Mouse (Mus musculus) MEL (cell line): Measurements from ENCODE around the gene Tmem107. TPM values are rescaled to one million over a fixed set of nuclear protein-coding genes. Genes with fewer than 3 reads are reported as not detected.

Source experiments
- DNase-seq: peaks from one replicate; pipeline ENCODE4 v3.0.0; 2011; ENCODE audit warnings: low read depth, low spot score
- H3K27ac ChIP-seq: 2 replicates; pipeline ENCODE4 v1.5.1; 2012; ENCODE audit warnings: low read depth, mild to moderate bottlenecking, control low read depth, low read length, moderate library complexity; ENCODE audit not compliant: control insufficient read depth
- H3K27me3 ChIP-seq, 2 experiments: fragments of 150-350 bp in 1 of 2; sonication (generic) in 1 of 2; 2 replicates each; pipeline ENCODE4 v1.6.1; 2012; ENCODE audit warnings: low read length in 2 of 2, mild to moderate bottlenecking in 2 of 2, improper control_type of control experiment in 1 of 2, moderate library complexity in 1 of 2; ENCODE audit not compliant: insufficient read depth in 2 of 2, control insufficient read depth in 1 of 2
- H3K36me3 ChIP-seq, 2 experiments: 2 replicates each; pipeline ENCODE4 v1.6.1; 2012 to 2014; ENCODE audit warnings: low read length in 2 of 2, improper control_type of control experiment in 1 of 2, inconsistent platforms in 1 of 2, mild to moderate bottlenecking in 1 of 2; ENCODE audit not compliant: insufficient read depth in 2 of 2, control insufficient read depth in 1 of 2
- H3K4me1 ChIP-seq, 2 experiments: fragments of 150-350 bp in 1 of 2; sonication (generic) in 1 of 2; 2 replicates each; pipeline ENCODE4 v1.6.1; 2012; ENCODE audit warnings: low read length in 2 of 2, improper control_type of control experiment in 1 of 2, mild to moderate bottlenecking in 1 of 2; ENCODE audit not compliant: insufficient read depth in 2 of 2, control insufficient read depth in 1 of 2
- H3K4me3 ChIP-seq, 2 experiments: fragments of 150-350 bp in 1 of 2; sonication (generic) in 1 of 2; 2 replicates each; pipeline ENCODE4 v1.5.1; 2012; ENCODE audit warnings: low read depth in 2 of 2, low read length in 2 of 2, mild to moderate bottlenecking in 2 of 2, moderate library complexity in 2 of 2, control low read depth in 1 of 2, improper control_type of control experiment in 1 of 2; ENCODE audit not compliant: control insufficient read depth in 1 of 2, insufficient read depth in 1 of 2
- H3K79me2 ChIP-seq: 2 replicates; pipeline ENCODE4 v1.6.1; 2012; ENCODE audit warnings: mild to moderate bottlenecking, low read length, moderate library complexity; ENCODE audit not compliant: control insufficient read depth, poor library complexity, insufficient read depth
- H3K9ac ChIP-seq: 2 replicates; pipeline ENCODE4 v1.6.1; 2012; ENCODE audit warnings: low read depth, mild to moderate bottlenecking, control low read depth, low read length, moderate library complexity; ENCODE audit not compliant: control insufficient read depth, poor library complexity, severe bottlenecking
- H3K9me3 ChIP-seq: fragments of 150-350 bp; sonication (generic); replicated peaks from 2 replicates; pipeline ENCODE4 v1.6.1; 2012; ENCODE audit warnings: mild to moderate bottlenecking, low read length, improper control_type of control experiment, moderate library complexity; ENCODE audit not compliant: insufficient read depth
- CHD2 ChIP-seq: IDR thresholded peaks from 2 replicates; pipeline ENCODE4 v1.6.1; 2011; ENCODE audit warnings: low read length, improper control_type of control experiment
- ELF1 ChIP-seq: IDR thresholded peaks from 2 replicates; pipeline ENCODE4 v1.6.1; 2014; ENCODE audit warnings: low read depth, mild to moderate bottlenecking, inconsistent platforms, low read length, improper control_type of control experiment, moderate library complexity
- EP300 ChIP-seq, 2 experiments: IDR thresholded peaks; 2 replicates each; pipeline ENCODE4 v1.6.1; 2011; ENCODE audit warnings: improper control_type of control experiment in 2 of 2, low read length in 2 of 2, low read depth in 1 of 2, mild to moderate bottlenecking in 1 of 2
- GABPA ChIP-seq: IDR thresholded peaks from 2 replicates; pipeline ENCODE4 v1.6.1; 2012; ENCODE audit warnings: low read depth, mild to moderate bottlenecking, inconsistent platforms, low read length, improper control_type of control experiment, moderate library complexity
- GATA1 ChIP-seq: IDR thresholded peaks from 2 replicates; pipeline ENCODE4 v1.6.1; 2011; ENCODE audit warnings: low read depth, low read length, improper control_type of control experiment
- MAZ ChIP-seq: IDR thresholded peaks from 2 replicates; pipeline ENCODE4 v1.6.1; 2012; ENCODE audit warnings: low read depth, mild to moderate bottlenecking, inconsistent platforms, low read length, improper control_type of control experiment
- MEF2A ChIP-seq: IDR thresholded peaks from 2 replicates; pipeline ENCODE4 v1.6.1; 2014; ENCODE audit warnings: low read depth, mild to moderate bottlenecking, inconsistent platforms, low read length, improper control_type of control experiment; ENCODE audit not compliant: poor library complexity, insufficient replicate concordance, severe bottlenecking; ENCODE audit errors: extremely low read depth
- MYB ChIP-seq: IDR thresholded peaks from 2 replicates; pipeline ENCODE4 v1.6.1; 2011; ENCODE audit warnings: mild to moderate bottlenecking, low read depth, low read length, improper control_type of control experiment
- NELFE ChIP-seq: IDR thresholded peaks from 2 replicates; pipeline ENCODE4 v1.6.1; 2011; ENCODE audit warnings: low read depth, low read length, improper control_type of control experiment
- POLR2A ChIP-seq, 2 experiments: IDR thresholded peaks; 2 replicates each; pipeline ENCODE4 v1.6.1; 2011 to 2012; ENCODE audit warnings: low read length in 2 of 2, mild to moderate bottlenecking in 2 of 2, control low read depth in 1 of 2, improper control_type of control experiment in 1 of 2, low read depth in 1 of 2, moderate library complexity in 1 of 2; ENCODE audit not compliant: control insufficient read depth in 1 of 2, insufficient read depth in 1 of 2, poor library complexity in 1 of 2
- RAD21 ChIP-seq: IDR thresholded peaks from 2 replicates; pipeline ENCODE4 v1.6.1; 2011; ENCODE audit warnings: mild to moderate bottlenecking, low read depth, low read length, improper control_type of control experiment
- TBP ChIP-seq: IDR thresholded peaks from 2 replicates; pipeline ENCODE4 v1.8.0; 2011; ENCODE audit warnings: low read depth, low read length, improper control_type of control experiment
- USF2 ChIP-seq, 2 experiments: IDR thresholded peaks; 2 replicates each; pipeline ENCODE4 v1.6.1; 2011 to 2012; ENCODE audit warnings: improper control_type of control experiment in 2 of 2, low read length in 2 of 2, borderline replicate concordance in 1 of 2, inconsistent platforms in 1 of 2, low read depth in 1 of 2, mild to moderate bottlenecking in 1 of 2; ENCODE audit not compliant: insufficient read depth in 1 of 2
- ZC3H11A ChIP-seq: IDR thresholded peaks from 2 replicates; pipeline ENCODE4 v1.6.1; 2012; ENCODE audit warnings: low read depth, mild to moderate bottlenecking, inconsistent platforms, low read length, improper control_type of control experiment
- ZKSCAN1 ChIP-seq: IDR thresholded peaks from 2 replicates; pipeline ENCODE4 v1.6.1; 2012; ENCODE audit warnings: low read depth, mild to moderate bottlenecking, inconsistent platforms, low read length, improper control_type of control experiment, moderate library complexity
- ZNF384 ChIP-seq: IDR thresholded peaks from 2 replicates; pipeline ENCODE4 v1.6.1; 2012; ENCODE audit warnings: low read depth, mild to moderate bottlenecking, inconsistent platforms, low read length, improper control_type of control experiment
- polyA plus RNA-seq, 2 experiments: library from polyadenylated mRNA; stranded (reverse) in 1 of 2; unstranded in 1 of 2; fragments of >175 nt in 1 of 2; fragments of >200 nt in 1 of 2; gene quantifications; 2 replicates each; pipeline versions ENCODE4 v1.2.1 to v1.2.4; 2012; ENCODE audit warnings: low replicate concordance in 2 of 2, low read depth in 1 of 2; ENCODE audit not compliant: insufficient read length in 2 of 2, insufficient read depth in 1 of 2, missing spikeins in 1 of 2
- total RNA-seq: library from RNA; depleted of rRNA; stranded (reverse); fragments of 300-350 nt; gene quantifications from 2 replicates; pipeline ENCODE4 v1.2.3, GENCODE M21; 2012

Tmem107 gene
- total and polyA plus RNA-seq, 3 experiments: 47.0 to 79.5 TPM; not detected in 1

GRCm38 (mm10) chr11:69105796-69106195 is 35.2 kb downstream of the Tmem107 start:
- peaks cover 0 to 8% of the 10 kb centered on the region in 2 experiments; a peak in 2 of 4 replicates for H3K4me1 ChIP-seq
- H3K36me3 ChIP-seq: peaks cover 0 to 5% of the 10 kb centered on the region in 2 experiments; a peak in 2 of 4 replicates
- no peaks in the 10 kb centered on the region for H3K27me3 ChIP-seq
- no peak for TF ChIP-seq NELFE
- TF ChIP-seq ZKSCAN1: no peak
- TF ChIP-seq EP300 (IDR thresholded peaks at IDR 0.05; ENCODE audit: low read depth in 1 of 2, low read length in 2 of 2): no peak
- H3K9ac ChIP-seq: no peak overlapping the region
- H3K27ac ChIP-seq: no peak overlapping the region
- DNase-seq: no peak
- no peaks in the 10 kb centered on the region for H3K9me3 ChIP-seq
- no peak overlapping the region for H3K4me3 ChIP-seq
- H3K79me2 ChIP-seq: no peaks in the 10 kb centered on the region

GRCm38 (mm10) chr11:69106299-69106698 is 35.7 kb downstream of the Tmem107 start:
- no peaks in the 10 kb centered on the region for H3K9me3 ChIP-seq
- H3K27ac ChIP-seq: no peak overlapping the region
- no peaks in the 10 kb centered on the region for H3K27me3 ChIP-seq
- no peak for DNase-seq
- no peak overlapping the region for H3K9ac ChIP-seq
- no peak overlapping the region for H3K4me3 ChIP-seq
- peaks cover 0 to 8% of the 10 kb centered on the region in 2 experiments; a peak in 2 of 4 replicates for H3K4me1 ChIP-seq
- TF ChIP-seq USF2 (IDR thresholded peaks at IDR 0.05; ENCODE audit: borderline replicate concordance in 1 of 2, insufficient read depth in 1 of 2, low read depth in 1 of 2, low read length in 2 of 2) (no peak), ZNF384 (no peak), MYB (no peak), MEF2A (no peak), TBP (no peak), POLR2A (IDR thresholded peaks at IDR 0.05; ENCODE audit: control insufficient read depth in 1 of 2, insufficient read depth in 1 of 2, low read depth in 1 of 2, low read length in 2 of 2, poor library complexity in 1 of 2) (no peak), RAD21 (no peak), ZC3H11A (no peak), ELF1 (no peak), GATA1 (no peak), CHD2 (no peak), GABPA (no peak), MAZ (no peak)
- TF ChIP-seq, all 39 proteins: peak for 0
- Histone ChIP-seq H3K36me3 (peaks cover 0 to 5% of the 10 kb centered on the region in 2 experiments; a peak in 2 of 4 replicates), H3K79me2 (no peaks in the 10 kb centered on the region)
